Mouse (Mus musculus): ENCODE data around the gene Tnp2.

Gene Tnp2

GRCm38 (mm10) chr16:10767158-10767557, 21.3 kb downstream of the Tnp2 start:
- peak; percentile 59 to 95 for DNase-seq

GRCm38 (mm10) chr16:10764323-10764722, 24.1 kb downstream of the Tnp2 start:
- DNase-seq: peak in 1 of 2 experiments; percentile 18

- no peak for DNase-seq
Observed at GRCm38 (mm10) chr16:10763540-10764264, 24.8 kb downstream of the Tnp2 start.

- no peak for DNase-seq
Observed at GRCm38 (mm10) chr16:10762569-10763180, 25.8 kb downstream of the Tnp2 start.

- DNase-seq: no peak
Observed at GRCm38 (mm10) chr16:10761182-10761581, 27.3 kb downstream of the Tnp2 start.

GRCm38 (mm10) chr16:10756168-10756567, 32.3 kb downstream of the Tnp2 start:
- no peak for DNase-seq

- DNase-seq: no peak
Observed at GRCm38 (mm10) chr16:10754521-10755296, 33.8 kb downstream of the Tnp2 start.

- DNase-seq: peak in 1 of 2 experiments; percentile 25
Observed at GRCm38 (mm10) chr16:10749824-10750223, 38.6 kb downstream of the Tnp2 start.

GRCm38 (mm10) chr16:10749226-10749625, 39.2 kb downstream of the Tnp2 start:
- no peak for DNase-seq

GRCm38 (mm10) chr16:10741082-10741481, 47.4 kb downstream of the Tnp2 start:
- peak; percentile 26 to 49 for DNase-seq

- peak; percentile 33 to 53 for DNase-seq
Observed at GRCm38 (mm10) chr16:10739854-10740398, 48.5 kb downstream of the Tnp2 start.

- no peak for DNase-seq
Observed at GRCm38 (mm10) chr16:10738866-10739265, 49.6 kb downstream of the Tnp2 start.
